Comparison of ENCODE assay signal across 18 mouse cellular contexts in genomic region chr5:32342711-32343285, GRCm38 (mm10).
"Had no signal": no experiment of that assay in that cellular context is flagged by ENCODE, and none has a peak within 500 bp of the region (broad histone marks: within the 10 kb centered on the region; RNA-seq: fewer than 3 reads in every experiment).

No protein-coding gene starts in this region.

- H3K4me3 ChIP-seq: limb, embryonic 12.5 days; limb, embryonic 15.5 days; midbrain, embryonic 12.5 days; midbrain, embryonic 15.5 days; neural tube, embryonic 12.5 days; neural tube, embryonic 15.5 days had no signal

- DNase-seq: kidney, postnatal 14 days; kidney, postnatal 4 days; left cerebral cortex, postnatal 4 days; liver, postnatal 0 days; lung, embryonic 14.5 days; retina, postnatal 1 day; right cerebral cortex, postnatal 25 days; thymus, adult 2 months; thymus, postnatal 14 days; thymus, postnatal 4 days had no signal

- H3K9me3 ChIP-seq: limb, embryonic 12.5 days; limb, embryonic 15.5 days; midbrain, embryonic 12.5 days; midbrain, embryonic 15.5 days; neural tube, embryonic 12.5 days; neural tube, embryonic 15.5 days had no signal

- H3K36me3 ChIP-seq: limb, embryonic 12.5 days; limb, embryonic 15.5 days; midbrain, embryonic 12.5 days; midbrain, embryonic 15.5 days; neural tube, embryonic 12.5 days; neural tube, embryonic 15.5 days had no signal

- H3K27me3 ChIP-seq: limb, embryonic 12.5 days; limb, embryonic 15.5 days; midbrain, embryonic 12.5 days; midbrain, embryonic 15.5 days; neural tube, embryonic 12.5 days; neural tube, embryonic 15.5 days had no signal

- H3K27ac ChIP-seq: limb, embryonic 12.5 days; limb, embryonic 15.5 days; liver, embryonic 14.5 days; macrophage; midbrain, embryonic 12.5 days; midbrain, embryonic 15.5 days; neural tube, embryonic 12.5 days; neural tube, embryonic 15.5 days had no signal

- H3K9ac ChIP-seq: limb, embryonic 12.5 days; limb, embryonic 15.5 days; liver, embryonic 14.5 days; liver, postnatal 0 days; lung, embryonic 14.5 days; midbrain, embryonic 12.5 days; midbrain, embryonic 15.5 days; neural tube, embryonic 12.5 days; neural tube, embryonic 15.5 days had no signal

- H3K4me1 ChIP-seq: limb, embryonic 12.5 days; midbrain, embryonic 15.5 days; neural tube, embryonic 12.5 days; neural tube, embryonic 15.5 days had no signal
